Mouse (Mus musculus) heart, adult 8-10 months (tissue): ENCODE results near the gene Fbxw7. TPM values are rescaled to one million over a fixed set of nuclear protein-coding genes. Genes with fewer than 3 reads are reported as not detected.

Experiments used
- DNase-seq: peaks from one replicate; pipeline ENCODE4 v3.0.0; 2022; ENCODE audit warnings: low spot score
- total RNA-seq, 4 experiments: library from RNA; stranded (reverse); gene quantifications; 2 replicates each; pipeline ENCODE4 v1.2.4; 2022

Fbxw7 gene
- total RNA-seq, 4 experiments from 2014 or later: 40.0 to 44.7 (median 41.3) TPM

- DNase-seq: no peak
Observed at GRCm38 (mm10) chr3:85024817-85025705, 210.0 kb downstream of the Fbxw7 start.

Other genes starting within 250 kb of the Fbxw7 start
- 10 to 100 TPM; 10.5 to 16.7 (median 14.3) TPM for gene Arfip1, start 232.6 kb upstream of the Fbxw7 start, total RNA-seq
- gene Tigd4, start 221.7 kb upstream of the Fbxw7 start, total RNA-seq: under 1 TPM in 2 of 4 experiments, not detected in 2; 0.09 to 0.11 TPM
- 1 to 10 TPM in 3 of 4 experiments, under 1 TPM in 1; 0.97 to 3.3 (median 2.9) TPM for gene Tmem154, start 149.1 kb upstream of the Fbxw7 start, total RNA-seq